Mouse (Mus musculus) thymus, postnatal 0 days (tissue): ENCODE measurements around the gene Ptprg. TPM values are rescaled to one million over a fixed set of nuclear protein-coding genes. Genes with fewer than 3 reads are reported as not detected.
"Not testable (repeated sequence)": the region's sequence is repeated elsewhere in the genome, so short reads cannot be mapped to it uniquely, and the experiment has no call there.

Source experiments
- DNase-seq: peaks from one replicate; pipeline ENCODE4 v3.0.0-alpha.2; 2015; ENCODE audit warnings: low spot score
- polyA plus RNA-seq: library from polyadenylated mRNA; unstranded; fragments of >200 nt; fragmentation: Nextera tagmentation; extraction: Ambion mirVana; gene quantifications from 2 replicates; pipeline ENCODE4 v1.2.1, GENCODE M21; 2015

Ptprg gene
- polyA plus RNA-seq, 1 experiment from 2014 or later, result 5.3 TPM

DNA sequence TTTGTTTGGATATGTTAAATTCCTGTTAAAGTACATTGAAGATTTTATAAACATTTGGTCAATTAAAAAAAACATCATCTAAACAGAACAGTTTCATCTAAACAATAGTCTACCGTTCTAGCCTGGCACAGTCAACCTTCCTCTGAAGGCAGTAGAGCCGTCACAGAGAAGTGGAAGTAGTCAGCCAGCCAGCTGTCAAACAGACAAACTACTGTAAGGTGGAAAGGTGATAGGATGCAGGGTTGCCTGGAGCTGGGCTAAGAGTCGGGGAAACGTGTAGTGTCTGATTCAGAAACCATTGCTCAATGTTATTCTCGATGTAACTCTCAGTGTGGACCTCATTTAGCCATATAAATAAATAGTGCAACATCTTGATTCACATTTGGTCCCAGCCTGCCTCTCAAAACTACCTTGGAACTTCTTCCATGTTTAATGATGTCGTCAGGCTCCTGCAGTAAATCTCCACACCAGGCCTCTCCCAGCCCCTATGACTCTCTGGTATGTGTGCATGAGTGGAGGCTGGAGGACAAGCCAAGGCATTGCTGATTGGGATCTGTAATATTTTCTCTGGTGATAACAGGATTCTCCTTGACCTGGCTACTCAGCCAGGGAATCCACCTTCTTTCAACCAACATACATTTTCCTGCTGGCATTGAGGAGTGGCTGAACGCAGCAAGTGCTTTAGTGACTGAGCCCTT lies 178.0 kb downstream of the Ptprg start:
- no peak for DNase-seq

DNA sequence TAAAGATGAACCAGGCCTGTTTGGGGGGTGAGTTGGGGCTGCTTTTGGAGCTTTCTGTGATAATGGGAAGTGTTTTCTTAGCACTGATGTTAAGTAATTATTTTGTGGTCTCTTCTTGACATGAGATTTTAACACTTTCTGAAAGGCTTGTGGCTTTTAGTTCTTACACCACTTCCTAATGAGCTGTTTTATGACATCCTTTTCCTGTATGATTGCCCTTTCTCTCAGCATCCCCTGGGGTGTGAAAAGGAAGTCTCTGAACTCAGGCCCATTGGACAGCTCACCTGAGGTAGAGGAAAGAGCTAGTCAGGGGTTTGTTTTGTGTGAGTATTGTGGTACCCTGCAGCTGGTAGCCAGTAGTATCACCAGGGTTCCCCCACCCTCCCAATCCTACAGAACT lies 179.0 kb downstream of the Ptprg start:
- DNase-seq, result no peak

DNA sequence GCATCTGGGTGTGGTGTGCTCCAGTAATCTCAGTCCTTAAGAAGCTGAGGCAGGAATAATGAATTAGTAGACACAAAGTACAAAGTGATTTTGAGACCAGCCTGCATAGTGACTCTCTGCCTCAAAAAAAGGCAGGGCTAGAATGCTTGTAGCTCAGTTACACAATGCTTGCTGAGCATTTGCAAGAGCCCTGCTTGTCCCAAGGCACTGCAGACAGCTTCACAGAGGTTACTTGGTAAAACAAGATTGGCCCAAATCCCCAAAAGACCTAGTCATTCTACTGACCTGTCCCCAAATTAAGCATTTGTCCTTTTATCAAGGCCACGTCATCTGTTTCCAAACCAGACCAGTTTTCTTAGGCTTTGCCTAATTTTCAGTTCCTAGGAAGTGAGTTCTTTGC lies 190.4 kb downstream of the Ptprg start:
- DNase-seq, result no peak

DNA sequence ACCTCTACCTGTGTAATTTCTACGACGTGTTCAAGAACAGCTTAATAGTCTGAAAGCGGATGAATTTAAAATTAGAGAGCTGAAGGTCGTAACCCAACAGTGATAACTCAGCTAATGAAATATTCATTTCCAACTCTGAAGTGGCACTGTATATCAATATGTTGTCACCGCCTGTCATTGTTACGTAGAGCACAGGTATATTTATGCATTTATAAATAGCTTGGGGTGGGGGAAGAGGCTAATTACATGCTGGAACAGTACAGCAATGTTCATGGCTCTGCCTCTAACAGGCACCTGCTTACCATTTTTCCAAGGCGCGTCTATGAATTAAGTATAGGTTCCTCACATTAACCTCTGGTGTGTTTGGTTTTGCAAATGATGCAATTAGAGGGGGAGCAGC lies 199.3 kb downstream of the Ptprg start:
- no peak for DNase-seq

DNA sequence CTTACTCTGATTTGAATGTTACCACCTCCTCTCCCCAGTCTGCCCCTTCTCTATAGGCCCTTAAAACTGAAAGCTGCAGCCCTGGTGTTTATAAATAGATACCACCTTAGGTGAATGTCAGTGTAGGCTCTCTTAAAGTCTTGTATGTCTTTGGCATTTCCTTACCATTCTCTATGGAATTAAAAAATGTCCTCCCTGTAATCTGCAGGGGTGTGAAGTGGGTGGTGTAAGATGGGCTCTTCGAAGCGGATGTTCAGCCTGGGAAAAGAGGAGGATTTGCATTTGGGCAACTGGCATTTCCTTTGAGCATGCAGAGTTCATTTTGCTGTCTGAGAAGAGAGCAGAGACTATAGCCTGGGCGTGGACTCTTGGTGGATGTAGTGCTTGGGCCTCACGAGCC lies 201.3 kb downstream of the Ptprg start:
- no peak for DNase-seq

DNA sequence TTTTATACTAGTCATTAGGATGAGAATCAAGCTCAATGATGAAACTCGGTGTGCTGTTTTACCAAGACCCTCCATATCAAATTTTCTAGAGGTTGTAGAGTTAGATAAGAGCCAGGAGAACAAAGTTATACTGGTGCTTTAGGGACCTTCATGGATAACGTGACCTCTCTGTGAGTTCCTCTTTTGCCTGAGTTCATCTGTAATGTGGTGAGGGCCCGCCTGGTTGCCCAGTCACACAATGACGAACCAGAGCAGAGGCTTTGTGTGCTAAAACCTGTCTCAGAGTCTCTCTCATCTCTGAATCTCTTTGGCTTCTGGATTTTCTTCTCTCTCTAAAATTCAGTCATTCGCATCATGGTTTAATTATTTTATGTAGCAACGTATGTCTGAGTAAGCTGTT lies 204.9 kb downstream of the Ptprg start:
- no peak for DNase-seq

DNA sequence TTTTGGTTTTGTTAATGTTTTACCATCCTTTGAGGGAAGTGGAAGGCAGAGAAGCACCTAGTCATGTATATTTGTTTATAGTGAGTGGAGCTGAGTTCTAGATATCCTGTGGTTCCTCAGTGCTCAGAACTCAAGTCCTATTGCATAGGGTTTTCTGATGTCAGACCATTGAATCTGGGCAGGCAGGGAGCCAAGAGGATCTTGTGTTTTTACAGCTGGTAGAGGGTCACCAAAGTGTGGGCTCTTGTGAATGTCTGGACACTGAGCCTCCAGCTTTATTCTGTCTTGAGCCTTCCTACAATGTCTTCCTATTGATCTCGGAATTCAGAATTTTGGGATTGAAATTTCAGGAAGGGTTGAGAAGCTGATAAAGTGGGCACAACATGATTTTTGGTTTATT lies 206.0 kb downstream of the Ptprg start:
- DNase-seq, result no peak

DNA sequence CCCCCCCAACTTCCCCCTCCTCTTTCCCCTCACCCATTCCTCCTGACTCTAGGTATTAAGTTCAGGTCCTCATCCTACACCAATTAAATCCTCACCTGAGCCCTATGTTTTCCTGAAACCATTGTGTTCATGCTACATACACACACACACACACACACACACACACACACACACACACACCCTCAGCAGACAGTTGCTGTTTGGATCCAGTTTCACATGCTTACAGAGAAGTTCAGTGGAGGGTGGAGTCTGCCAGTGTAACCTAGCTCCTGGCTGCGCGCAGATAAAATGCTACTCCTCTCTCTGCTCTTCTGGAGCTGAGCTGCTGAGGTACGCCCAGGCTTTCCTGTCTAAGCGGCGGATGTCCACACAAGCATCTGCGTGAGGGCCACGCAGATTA lies 209.7 kb downstream of the Ptprg start:
- DNase-seq, result no peak

DNA sequence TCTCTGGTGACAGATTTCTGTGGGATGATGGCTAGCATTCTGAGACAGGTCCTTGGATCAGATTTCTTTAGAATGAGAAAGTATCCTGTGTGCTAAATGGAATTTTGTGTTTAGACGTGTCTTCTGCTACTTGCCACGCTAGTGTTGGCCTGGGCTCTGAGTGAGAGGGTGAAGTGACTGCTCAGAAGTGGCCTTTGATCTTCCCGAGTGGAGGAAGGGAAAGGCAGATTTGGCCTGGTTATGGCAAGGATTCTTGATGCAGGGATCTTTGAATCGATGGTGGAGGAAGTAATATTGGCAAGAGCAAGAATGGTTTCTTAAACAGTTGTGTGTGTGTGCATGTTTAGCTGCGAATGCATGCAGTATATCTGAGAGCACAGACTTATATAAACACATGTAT lies 219.4 kb downstream of the Ptprg start:
- DNase-seq, result no peak

DNA sequence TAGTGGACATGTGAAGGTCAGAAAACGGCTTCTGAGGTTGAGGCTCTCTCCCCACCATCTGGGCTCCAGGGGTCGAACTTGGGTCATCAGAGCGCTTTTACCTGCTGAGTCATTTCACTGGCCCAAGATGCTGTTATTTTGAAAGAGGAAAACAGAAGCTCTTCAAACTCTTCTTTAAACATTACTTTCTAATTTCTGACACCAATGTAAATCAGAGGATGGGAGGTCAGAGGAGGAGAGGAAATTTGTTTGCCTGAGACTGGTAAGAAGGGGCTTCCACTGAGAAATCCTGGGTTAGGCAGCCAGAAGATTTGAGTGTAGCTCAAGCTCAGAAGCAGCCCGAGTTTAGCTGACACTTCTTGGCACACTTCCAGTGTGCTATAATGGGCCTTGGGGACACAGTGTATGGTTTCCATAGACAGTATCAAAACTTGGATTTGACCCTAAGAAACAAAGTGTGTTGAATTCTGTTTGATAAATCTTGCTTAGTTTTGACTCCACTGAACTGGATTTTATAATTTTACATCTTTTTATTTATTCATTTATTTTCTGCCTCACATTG lies 221.2 kb downstream of the Ptprg start:
- DNase-seq, result no peak

DNA sequence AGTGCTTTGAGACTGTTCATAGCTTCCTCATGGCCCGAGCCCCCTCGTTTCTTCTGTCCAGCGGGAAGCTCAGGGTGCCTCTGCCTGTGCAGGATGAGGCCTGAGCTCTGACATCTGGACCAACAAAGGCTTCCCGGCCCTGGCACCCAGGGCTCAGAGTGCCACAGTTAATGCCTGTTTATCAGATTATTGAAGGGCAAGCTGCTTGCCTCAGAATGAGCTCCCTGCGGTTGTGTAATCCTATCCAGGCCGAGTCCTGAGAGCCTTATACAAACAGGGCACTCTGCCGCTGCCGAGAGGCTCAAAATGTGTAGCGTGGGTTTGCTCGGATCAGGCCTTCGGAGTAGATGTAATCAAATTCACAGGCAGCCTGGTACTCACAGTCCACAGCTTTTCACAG lies 221.9 kb downstream of the Ptprg start:
- no peak for DNase-seq

DNA sequence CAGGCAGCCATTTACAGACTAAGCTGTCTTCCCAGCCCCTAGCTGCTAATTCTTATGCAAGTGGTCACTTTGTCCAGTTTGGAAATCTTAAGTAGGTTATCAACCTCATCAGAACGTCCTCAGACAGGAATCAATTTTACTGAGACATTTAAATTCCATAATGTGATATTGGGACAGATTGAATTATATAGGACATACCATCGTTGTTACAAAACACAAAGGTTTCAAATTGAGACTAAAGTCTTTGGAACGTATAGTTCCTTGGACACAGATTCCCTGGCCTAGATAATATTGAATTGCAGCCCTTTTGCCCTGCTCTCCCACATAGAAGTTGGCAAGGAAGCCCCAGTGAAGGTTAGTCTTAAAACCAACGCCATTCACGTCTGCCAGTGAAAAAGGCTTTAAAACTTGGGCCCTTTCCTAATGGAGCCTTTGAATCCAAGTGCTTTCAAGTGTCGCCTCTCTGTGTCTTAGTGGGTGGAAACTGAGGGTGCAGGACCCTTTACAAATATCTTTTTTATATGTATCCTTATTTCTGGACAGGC lies 222.7 kb downstream of the Ptprg start:
- no peak for DNase-seq

DNA sequence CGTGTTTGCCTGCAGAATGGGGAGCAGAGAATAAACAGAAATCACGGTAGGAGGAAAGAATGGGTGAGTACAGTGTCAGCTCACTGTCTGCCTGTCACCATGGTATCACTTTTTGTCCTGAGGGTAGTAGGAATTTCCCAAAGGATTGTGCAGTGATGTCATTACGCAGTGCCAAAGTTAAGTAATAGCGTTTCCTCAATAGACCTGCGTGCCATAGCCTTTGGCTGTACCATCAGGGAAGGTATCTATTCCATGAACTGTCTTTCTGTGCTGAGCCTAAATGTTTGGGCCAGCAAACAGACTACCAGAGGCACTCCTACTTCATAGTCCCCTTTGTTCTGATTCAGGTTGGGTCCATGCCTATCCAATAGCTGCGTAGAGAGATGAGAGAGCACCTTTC lies 223.2 kb downstream of the Ptprg start:
- no peak for DNase-seq

DNA sequence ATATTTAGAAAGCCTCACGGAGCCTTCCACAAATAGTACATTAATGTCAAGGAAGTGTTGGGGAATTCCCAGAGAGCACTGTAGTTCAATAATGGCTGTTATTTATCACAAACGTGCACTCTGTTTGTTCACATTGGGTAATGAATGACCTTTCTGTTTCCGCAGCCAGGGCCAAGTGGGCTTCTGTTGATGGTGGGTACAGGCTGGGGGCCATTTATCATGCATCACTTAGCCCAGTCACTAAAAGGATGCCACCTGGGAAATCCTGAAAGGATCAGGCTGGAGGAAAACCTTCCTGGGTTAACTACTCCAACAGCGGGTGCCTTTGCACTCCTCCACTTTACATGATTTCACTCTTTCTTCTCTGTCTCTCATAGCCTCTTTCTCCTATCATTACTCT lies 237.9 kb downstream of the Ptprg start:
- no peak for DNase-seq

DNA sequence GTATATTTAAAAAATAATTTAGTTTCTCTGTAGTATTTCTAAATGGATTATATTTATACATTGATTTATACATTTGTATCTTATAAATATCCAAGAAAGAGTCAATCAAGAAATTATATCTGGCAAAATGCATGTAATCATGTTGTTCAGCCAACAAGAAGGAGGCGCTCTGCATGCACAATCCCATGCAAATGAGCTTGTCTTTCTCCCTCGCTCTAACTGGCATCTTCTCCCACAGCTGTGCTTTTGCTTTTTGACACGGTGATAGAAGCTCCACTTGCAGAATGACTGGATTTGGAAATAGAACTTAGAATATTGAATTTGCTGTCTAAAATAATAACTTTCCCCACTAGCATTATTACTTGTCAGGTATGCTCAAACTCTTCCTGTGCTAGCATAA lies 240.5 kb downstream of the Ptprg start:
- no peak for DNase-seq

DNA sequence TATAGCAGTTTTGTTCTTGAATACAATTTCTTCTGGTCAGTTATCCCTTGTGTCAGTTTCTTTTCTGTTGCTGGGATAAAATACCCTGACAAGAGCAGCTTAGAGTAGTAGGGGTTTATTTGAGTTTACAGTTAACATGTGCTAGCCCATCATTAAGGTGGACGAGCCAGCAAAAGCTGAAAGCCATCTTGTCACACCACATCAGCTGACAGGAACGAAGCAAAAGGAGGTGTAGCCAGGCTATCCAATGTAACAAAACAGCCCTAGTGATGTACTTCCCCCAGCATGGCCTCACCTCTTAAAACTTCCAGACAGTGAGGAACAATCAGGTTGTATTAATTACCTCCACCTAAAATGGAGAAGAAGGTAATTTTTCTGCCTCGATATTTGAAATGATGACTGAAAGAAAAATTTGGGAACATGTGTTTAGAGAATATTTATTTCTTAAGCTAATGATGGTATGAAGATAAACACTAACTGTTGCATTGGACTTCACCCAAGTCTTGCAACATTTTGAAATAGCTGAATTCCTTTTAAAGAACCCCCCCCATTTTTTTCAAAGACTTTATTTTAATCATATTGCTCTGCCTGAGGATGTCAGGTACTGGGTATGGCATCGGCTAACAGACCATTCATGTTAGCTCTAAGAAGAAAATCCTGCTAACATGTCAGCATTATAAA lies 249.2 kb downstream of the Ptprg start:
- DNase-seq, result no peak

DNA sequence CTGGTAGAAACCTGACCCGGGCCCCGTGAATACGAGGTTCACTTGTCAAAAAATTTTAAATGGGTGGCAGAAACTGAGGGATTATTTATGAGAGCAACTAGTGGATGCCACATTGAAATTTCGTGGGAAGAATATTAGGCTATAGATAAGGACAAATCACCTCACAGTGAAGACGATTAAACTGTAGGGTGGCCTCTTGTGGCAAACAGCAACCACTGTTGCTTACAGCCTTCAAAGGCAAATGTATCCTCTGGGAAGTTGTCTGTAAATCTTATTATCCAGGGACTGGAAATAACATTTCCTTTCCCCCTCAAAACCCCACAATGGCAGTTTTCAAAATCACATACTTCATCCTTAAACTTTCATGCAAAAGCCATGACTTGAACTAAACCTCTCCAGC lies 253.3 kb downstream of the Ptprg start:
- no peak for DNase-seq

DNA sequence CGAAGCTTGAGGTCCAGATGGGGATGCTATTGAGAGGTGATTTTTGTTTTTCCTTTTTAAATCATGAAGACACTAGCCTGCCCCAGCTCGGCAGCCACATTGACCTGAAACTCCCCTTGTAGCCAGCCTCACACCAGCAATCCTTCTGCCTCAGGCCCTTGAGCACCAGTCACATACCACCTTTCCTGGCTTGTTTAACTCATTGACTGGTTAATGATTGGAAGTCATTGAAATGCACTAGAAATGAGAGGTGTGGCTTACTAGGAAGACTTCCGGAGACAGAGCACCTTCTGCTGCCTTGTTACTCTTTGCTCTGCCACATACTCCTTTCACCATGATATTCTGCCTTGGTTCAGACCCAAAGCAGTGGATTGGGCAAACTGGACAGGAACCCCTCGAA lies 254.1 kb downstream of the Ptprg start:
- no peak for DNase-seq

DNA sequence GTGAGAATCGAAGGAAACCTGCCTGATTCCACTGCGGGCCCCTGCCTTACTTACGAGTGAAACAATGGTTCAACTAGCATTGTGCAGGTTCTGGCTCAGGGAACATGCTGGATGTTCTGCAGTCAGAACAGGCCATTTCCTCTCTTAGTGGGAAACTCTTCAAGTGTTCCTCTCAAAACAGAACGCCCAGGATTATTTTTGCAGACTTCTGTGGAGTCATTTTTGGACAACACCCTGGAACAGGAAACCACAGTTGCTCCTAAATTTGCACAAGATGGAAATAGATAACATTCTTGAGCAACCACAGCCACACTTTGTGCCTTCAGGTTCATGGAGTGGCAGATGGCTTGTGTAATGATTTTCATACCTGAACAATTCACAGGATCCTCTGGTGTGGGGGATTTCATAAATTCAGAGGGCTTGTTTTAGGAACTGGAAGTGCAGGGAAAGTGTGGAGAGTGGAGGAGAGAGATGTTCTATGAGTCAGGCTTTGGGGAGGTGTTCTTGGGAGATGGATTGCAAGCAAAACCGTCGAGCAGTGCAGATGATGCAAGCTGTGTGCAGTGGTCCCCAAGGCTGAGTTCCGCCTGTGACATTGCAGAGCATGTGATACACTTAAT lies 257.9 kb downstream of the Ptprg start:
- DNase-seq, result no peak

DNA sequence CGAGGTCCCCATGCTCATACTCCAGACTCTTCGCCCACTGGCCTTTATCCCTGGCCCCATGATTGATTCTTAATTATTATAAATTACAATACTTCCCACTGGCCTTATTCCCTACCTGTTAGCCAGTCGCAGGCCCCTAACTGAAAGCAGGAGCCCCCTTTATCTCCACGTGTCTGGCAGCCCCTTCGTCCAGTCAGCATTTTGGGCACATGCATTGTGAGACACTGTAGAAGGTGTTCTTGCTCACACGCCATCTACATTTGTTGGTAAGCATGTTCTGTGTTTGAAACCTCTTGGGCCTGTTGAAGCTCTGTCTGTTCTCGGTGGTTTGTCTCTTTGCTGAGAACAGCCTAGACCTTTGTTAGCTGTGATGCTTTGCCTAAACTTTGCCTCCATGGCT lies 259.0 kb downstream of the Ptprg start:
- no peak for DNase-seq

DNA sequence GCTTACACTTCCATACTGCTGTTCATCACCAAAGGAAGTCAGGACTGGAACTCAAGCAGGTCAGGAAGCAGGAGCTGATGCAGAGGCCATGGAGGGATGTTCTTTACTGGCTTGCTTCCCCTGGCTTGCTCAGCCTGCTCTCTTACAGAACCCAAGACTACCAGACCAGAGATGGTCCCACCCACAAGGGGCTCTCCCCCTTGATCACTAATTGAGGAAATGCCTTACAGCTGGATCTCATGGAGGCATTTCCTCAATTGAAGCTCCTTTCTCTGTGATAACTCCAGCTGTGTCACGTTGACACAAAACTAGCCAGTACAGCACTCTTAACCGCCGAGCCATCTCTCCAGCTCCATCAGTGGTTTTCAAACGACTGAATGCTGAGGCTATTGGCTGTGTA lies 261.5 kb downstream of the Ptprg start:
- DNase-seq, result not testable (repeated sequence)

DNA sequence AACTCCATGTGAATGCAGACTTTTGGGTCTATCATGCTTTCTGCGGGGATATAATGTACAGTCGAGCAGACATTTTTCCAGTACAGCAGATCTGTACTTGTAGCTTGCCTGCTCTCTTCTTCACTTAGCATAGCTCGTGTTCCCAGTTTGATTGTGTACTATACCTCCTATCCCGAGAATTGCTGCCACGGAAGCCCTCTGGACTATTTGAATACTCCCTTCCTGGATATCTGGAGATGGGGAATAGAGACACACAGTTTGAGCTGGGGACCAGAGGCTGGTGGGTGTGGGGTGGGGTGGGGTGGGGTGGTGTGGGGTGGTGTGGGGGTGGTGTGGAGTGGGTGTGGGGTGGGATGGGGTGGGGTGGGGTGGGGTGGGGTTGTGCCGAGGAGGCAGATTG lies 263.9 kb downstream of the Ptprg start:
- DNase-seq, result no peak
